Mouse (Mus musculus): ENCODE data around the gene Cd274. TPM values are rescaled to one million over a fixed set of nuclear protein-coding genes. Genes with fewer than 3 reads are reported as not detected.

The Cd274 gene
- polyA plus RNA-seq, 1 experiment from 2014 or later: 0.43 TPM

- Histone ChIP-seq H3K4me1 (0 out of 2 replicates have a peak, but pooled peaks cover 9% of the 10 kb centered on the region), H3K9ac (no peak overlapping the region), H3K4me3 (no peak overlapping the region), H3K36me3 (no peaks in the 10 kb centered on the region), H3K27ac (no peak overlapping the region), H3K27me3 (replicated peaks) (no peaks in the 10 kb centered on the region; the same call in 1 of the 2 replicates), H3K9me3 (no peaks in the 10 kb centered on the region), H3K4me2 (replicated peaks) (0 out of 2 replicates have a peak overlapping the region, but pooled peaks have one; percentile 63)
- ATAC-seq (ENCODE audit: low FRiP score, low read depth): no peak
- 89% methylated on average over 2 of the region's 2 CpGs for WGBS
Observed at GRCm38 (mm10) chr19:29368041-29368440, 786 bp downstream of the Cd274 start.

- Histone ChIP-seq H3K4me3 (no peak overlapping the region), H3K4me1 (0 out of 2 replicates have a peak, but pooled peaks cover 9% of the 10 kb centered on the region), H3K36me3 (no peaks in the 10 kb centered on the region), H3K4me2 (replicated peaks) (no peak overlapping the region), H3K27ac (no peak overlapping the region), H3K9ac (no peak overlapping the region), H3K27me3 (replicated peaks) (no peaks in the 10 kb centered on the region; the same call in 1 of the 2 replicates), H3K9me3 (no peaks in the 10 kb centered on the region)
- 84% methylated on average over 3 of the region's 3 CpGs for WGBS
- ATAC-seq (ENCODE audit: low FRiP score, low read depth): no peak
Observed at GRCm38 (mm10) chr19:29368671-29369309, 1.5 kb downstream of the Cd274 start.

GRCm38 (mm10) chr19:29370112-29370511 is 2.9 kb downstream of the Cd274 start:
- H3K27me3 ChIP-seq (replicated peaks): no peaks in the 10 kb centered on the region
- no peaks in the 10 kb centered on the region for H3K36me3 ChIP-seq
- no peak overlapping the region for H3K4me2 ChIP-seq (replicated peaks)
- no peak for ATAC-seq (ENCODE audit: low FRiP score, low read depth)
- no peak overlapping the region for H3K4me3 ChIP-seq
- 0 out of 2 replicates have a peak, but pooled peaks cover 9% of the 10 kb centered on the region for H3K4me1 ChIP-seq
- WGBS: 75% methylated on average over 12 of the region's 12 CpGs
- H3K27ac ChIP-seq: no peak overlapping the region
- no peak overlapping the region for H3K9ac ChIP-seq
- H3K9me3 ChIP-seq: no peaks in the 10 kb centered on the region

GRCm38 (mm10) chr19:29370545-29371283 is 3.5 kb downstream of the Cd274 start:
- Histone ChIP-seq H3K9ac (no peak overlapping the region), H3K4me2 (replicated peaks) (no peak overlapping the region), H3K27me3 (replicated peaks) (no peaks in the 10 kb centered on the region), H3K4me3 (no peak overlapping the region), H3K36me3 (no peaks in the 10 kb centered on the region), H3K27ac (no peak overlapping the region), H3K9me3 (no peaks in the 10 kb centered on the region), H3K4me1 (0 out of 2 replicates have a peak, but pooled peaks cover 9% of the 10 kb centered on the region)
- no peak for ATAC-seq (ENCODE audit: low FRiP score, low read depth)
- 88% methylated on average over 7 of the region's 7 CpGs for WGBS

- H3K27me3 ChIP-seq (replicated peaks): no peaks in the 10 kb centered on the region
- no peaks in the 10 kb centered on the region for H3K9me3 ChIP-seq
- 0 out of 2 replicates have a peak, but pooled peaks cover 9% of the 10 kb centered on the region for H3K4me1 ChIP-seq
- no peaks in the 10 kb centered on the region for H3K36me3 ChIP-seq
- no peak overlapping the region for H3K4me2 ChIP-seq (replicated peaks)
- WGBS: 84% methylated on average over 18 of the region's 18 CpGs
- ATAC-seq (ENCODE audit: low FRiP score, low read depth): no peak
- no peak overlapping the region for H3K4me3 ChIP-seq
- H3K9ac ChIP-seq: no peak overlapping the region
- no peak overlapping the region for H3K27ac ChIP-seq
Observed at GRCm38 (mm10) chr19:29371284-29372081, 4.2 kb downstream of the Cd274 start.

- Histone ChIP-seq H3K36me3 (no peaks in the 10 kb centered on the region), H3K9me3 (no peaks in the 10 kb centered on the region), H3K27me3 (replicated peaks) (no peaks in the 10 kb centered on the region), H3K4me1 (0 out of 2 replicates have a peak, but pooled peaks cover 4% of the 10 kb centered on the region), H3K9ac (no peak overlapping the region), H3K4me3 (no peak overlapping the region), H3K27ac (no peak overlapping the region), H3K4me2 (replicated peaks) (no peak overlapping the region)
- no peak for ATAC-seq (ENCODE audit: low FRiP score, low read depth)
- 81% methylated on average over 4 of the region's 4 CpGs for WGBS
Observed at GRCm38 (mm10) chr19:29372138-29372537, 4.9 kb downstream of the Cd274 start.

GRCm38 (mm10) chr19:29372621-29373020 is 5.4 kb downstream of the Cd274 start:
- Histone ChIP-seq H3K4me1 (no peaks in the 10 kb centered on the region), H3K27me3 (replicated peaks) (no peaks in the 10 kb centered on the region), H3K27ac (no peak overlapping the region), H3K4me3 (no peak overlapping the region), H3K4me2 (replicated peaks) (no peak overlapping the region), H3K9me3 (no peaks in the 10 kb centered on the region), H3K9ac (no peak overlapping the region), H3K36me3 (no peaks in the 10 kb centered on the region)
- WGBS: 89% methylated on average over 3 of the region's 3 CpGs
- no peak for ATAC-seq (ENCODE audit: low FRiP score, low read depth)

GRCm38 (mm10) chr19:29373438-29373837 is 6.2 kb downstream of the Cd274 start:
- Histone ChIP-seq H3K9ac (0 out of 2 replicates have a peak overlapping the region, but pooled peaks have one; percentile 13), H3K4me3 (0 out of 2 replicates have a peak overlapping the region, but pooled peaks have one; percentile 0), H3K9me3 (no peaks in the 10 kb centered on the region), H3K4me1 (no peaks in the 10 kb centered on the region), H3K27ac (no peak overlapping the region), H3K27me3 (replicated peaks) (no peaks in the 10 kb centered on the region), H3K36me3 (no peaks in the 10 kb centered on the region), H3K4me2 (replicated peaks) (peak overlapping the region; percentile 53)
- 38% methylated on average over 11 of the region's 11 CpGs for WGBS
- no peak for ATAC-seq (ENCODE audit: low FRiP score, low read depth)

GRCm38 (mm10) chr19:29374947-29375346 is 7.7 kb downstream of the Cd274 start:
- 88% methylated on average over 9 of the region's 9 CpGs for WGBS
- H3K27ac ChIP-seq: no peak overlapping the region
- no peak overlapping the region for H3K4me2 ChIP-seq (replicated peaks)
- no peak overlapping the region for H3K4me3 ChIP-seq
- no peak for ATAC-seq (ENCODE audit: low FRiP score, low read depth)
- H3K9me3 ChIP-seq: no peaks in the 10 kb centered on the region
- H3K4me1 ChIP-seq: no peaks in the 10 kb centered on the region
- no peaks in the 10 kb centered on the region for H3K27me3 ChIP-seq (replicated peaks)
- H3K36me3 ChIP-seq: no peaks in the 10 kb centered on the region
- H3K9ac ChIP-seq: no peak overlapping the region

- Histone ChIP-seq H3K9me3 (no peaks in the 10 kb centered on the region), H3K4me2 (replicated peaks) (no peak overlapping the region), H3K36me3 (no peaks in the 10 kb centered on the region), H3K9ac (no peak overlapping the region), H3K27ac (no peak overlapping the region), H3K4me3 (no peak overlapping the region), H3K27me3 (replicated peaks) (no peaks in the 10 kb centered on the region), H3K4me1 (no peaks in the 10 kb centered on the region)
- ATAC-seq (ENCODE audit: low FRiP score, low read depth): no peak
- 70% methylated on average over 3 of the region's 3 CpGs for WGBS
Observed at GRCm38 (mm10) chr19:29376382-29376781, 9.1 kb downstream of the Cd274 start.

- WGBS: 91% methylated on average over 14 of the region's 14 CpGs
- no peak overlapping the region for H3K9ac ChIP-seq
- ATAC-seq (ENCODE audit: low FRiP score, low read depth): no peak
- no peak overlapping the region for H3K4me3 ChIP-seq
- H3K9me3 ChIP-seq: no peaks in the 10 kb centered on the region
- no peak overlapping the region for H3K4me2 ChIP-seq (replicated peaks)
- H3K27me3 ChIP-seq (replicated peaks): no peaks in the 10 kb centered on the region
- no peak overlapping the region for H3K27ac ChIP-seq
- no peaks in the 10 kb centered on the region for H3K4me1 ChIP-seq
- H3K36me3 ChIP-seq: no peaks in the 10 kb centered on the region
Observed at GRCm38 (mm10) chr19:29379839-29380603, 12.8 kb downstream of the Cd274 start.
